Mouse (Mus musculus): Measurements from ENCODE around the gene Eif3b.

DNA sequence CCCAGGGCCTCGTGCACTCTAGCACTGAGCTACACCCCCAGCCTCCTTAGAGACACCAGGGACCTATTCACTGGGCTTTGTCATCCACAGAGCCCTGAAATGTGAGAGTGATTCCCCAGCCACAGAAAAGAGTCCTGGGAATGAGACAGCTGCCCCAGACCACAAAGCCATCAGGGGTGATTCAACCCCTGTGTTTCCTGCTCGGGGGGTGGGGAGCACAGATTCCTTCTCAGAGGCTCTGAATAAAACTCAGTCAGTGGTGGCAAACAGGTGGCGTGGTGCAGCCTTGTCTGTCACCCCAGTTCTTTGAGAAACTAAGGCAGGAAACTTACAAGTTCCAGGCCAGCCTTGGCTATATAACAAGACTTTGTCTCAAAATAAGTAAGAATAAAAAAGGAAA lies 42.3 kb downstream of the Eif3b start:
- TF ChIP-seq GATA1 (IDR thresholded peaks at IDR 0.05; ENCODE audit: borderline replicate concordance, low read length) = no peak
- no peak for TF ChIP-seq FLI1 (IDR thresholded peaks at IDR 0.05; ENCODE audit: low read length)

Data from megakaryocyte, embryonic 14.5 days (primary cell).